Mouse (Mus musculus): ENCODE measurements around the gene Mid1. TPM values are rescaled to one million over a fixed set of nuclear protein-coding genes. Genes with fewer than 3 reads are reported as not detected.
"Not testable (repeated sequence)": the region's sequence is repeated elsewhere in the genome, so short reads cannot be mapped to it uniquely, and the experiment has no call there.

Mid1 gene
- total and polyA plus RNA-seq, 3 experiments = 0.05 to 0.83 (median 0.12) TPM

DNA sequence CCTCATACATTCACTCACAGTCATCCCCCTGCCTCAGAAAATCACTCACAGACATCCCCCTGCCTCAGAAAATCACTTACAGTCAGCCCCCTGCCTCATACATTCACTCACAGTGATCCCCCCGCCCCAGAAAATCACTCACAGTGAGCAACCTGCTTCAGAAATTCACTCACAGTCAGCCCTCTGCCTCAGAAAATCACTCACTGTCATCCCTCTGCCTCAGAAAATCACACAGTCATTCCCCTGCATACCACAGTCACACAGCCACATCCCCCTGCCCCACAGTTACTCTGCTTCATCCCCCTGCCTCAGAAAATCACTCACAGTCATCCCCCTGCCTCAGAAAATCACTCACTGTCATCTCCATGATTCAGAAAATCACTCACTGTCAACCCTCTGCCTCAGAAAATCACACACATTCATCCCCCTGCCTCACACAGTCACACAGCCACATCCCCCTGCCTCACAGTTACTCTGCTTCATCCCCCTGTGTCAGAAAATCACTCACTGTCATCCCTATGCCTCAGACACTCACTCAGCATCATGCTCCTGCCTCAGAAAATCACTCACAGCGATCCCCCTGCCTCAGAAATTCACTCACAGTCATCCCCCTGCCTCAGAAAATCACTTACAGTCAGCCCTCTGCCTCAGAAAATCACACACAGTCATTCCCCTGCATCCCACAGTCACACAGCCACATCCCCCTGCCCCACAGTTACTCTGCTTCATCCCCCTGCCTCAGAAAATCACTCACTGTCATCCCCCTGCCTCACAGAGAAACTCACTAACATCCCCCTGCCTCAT lies 322.6 kb downstream of the Mid1 start:
- H3K36me3 ChIP-seq (replicated peaks); ATAC-seq (ENCODE audit: extremely low read depth, insufficient number of reproducible peaks, low FRiP score, poor library complexity, severe bottlenecking); H3K27me3 ChIP-seq (ENCODE audit: insufficient read depth, low read length); H3K4me3 ChIP-seq (ENCODE audit: low read depth, low read length); DNase-seq (ENCODE audit: low spot score); H3K4me1 ChIP-seq (ENCODE audit: insufficient read depth, low read depth, low read length): not testable (repeated sequence)
- H3K9me3 ChIP-seq (replicated peaks) = peaks cover 12% of the 10 kb centered on the region

GRCm38 (mm10) chrX:170008179-170008467 lies 323.1 kb downstream of the Mid1 start:
- not testable (repeated sequence) for H3K27me3 ChIP-seq (ENCODE audit: insufficient read depth, low read length); DNase-seq (ENCODE audit: low spot score)

DNA sequence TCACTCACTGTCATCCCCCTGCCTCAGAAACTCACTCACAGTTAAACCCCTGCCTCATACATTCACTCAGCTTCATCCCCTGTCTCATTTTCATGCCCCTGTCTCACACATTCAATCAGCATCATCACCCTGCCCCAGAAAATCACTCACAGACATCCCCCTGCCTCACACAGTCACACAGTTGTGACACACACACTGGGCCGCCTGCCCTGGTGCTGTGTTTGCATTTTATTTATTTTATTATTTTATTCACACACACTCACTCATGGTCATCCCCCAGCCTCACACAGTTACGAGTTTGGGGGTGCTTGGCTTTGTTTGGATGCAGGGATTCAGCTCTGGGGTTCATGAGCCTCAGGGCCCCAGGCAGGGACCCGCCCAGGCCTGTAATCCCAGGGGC lies 323.6 kb downstream of the Mid1 start:
- DNase-seq (ENCODE audit: low spot score); H3K27me3 ChIP-seq (ENCODE audit: insufficient read depth, low read length); H3K36me3 ChIP-seq (replicated peaks); H3K4me1 ChIP-seq (ENCODE audit: insufficient read depth, low read depth, low read length); H3K4me3 ChIP-seq (ENCODE audit: low read depth, low read length); ATAC-seq (ENCODE audit: extremely low read depth, insufficient number of reproducible peaks, low FRiP score, poor library complexity, severe bottlenecking): not testable (repeated sequence)
- H3K9me3 ChIP-seq (replicated peaks) = peaks cover 12% of the 10 kb centered on the region

More at GRCm38 (mm10) chrX:170008179-170008467, 323.1 kb downstream of the Mid1 start:
- H3K4me1 ChIP-seq (ENCODE audit: insufficient read depth, low read depth, low read length); H3K4me3 ChIP-seq (ENCODE audit: low read depth, low read length); H3K36me3 ChIP-seq (replicated peaks); ATAC-seq (ENCODE audit: extremely low read depth, insufficient number of reproducible peaks, low FRiP score, poor library complexity, severe bottlenecking): not testable (repeated sequence)
- H3K9me3 ChIP-seq (replicated peaks) = peaks cover 12% of the 10 kb centered on the region

- DNase-seq (ENCODE audit: low spot score) = peak; percentile 100
- H3K36me3 ChIP-seq (replicated peaks) = not testable (repeated sequence)
- H3K9me3 ChIP-seq (replicated peaks) = peaks cover 12% of the 10 kb centered on the region
These were observed 324.2 kb downstream of the Mid1 start, which contains the start of gene Gm21887 for GRCm38 (mm10) chrX:170009016-170009750. TSS of gene Gm21887 (plus strand) at chrX:170009659.

DNA sequence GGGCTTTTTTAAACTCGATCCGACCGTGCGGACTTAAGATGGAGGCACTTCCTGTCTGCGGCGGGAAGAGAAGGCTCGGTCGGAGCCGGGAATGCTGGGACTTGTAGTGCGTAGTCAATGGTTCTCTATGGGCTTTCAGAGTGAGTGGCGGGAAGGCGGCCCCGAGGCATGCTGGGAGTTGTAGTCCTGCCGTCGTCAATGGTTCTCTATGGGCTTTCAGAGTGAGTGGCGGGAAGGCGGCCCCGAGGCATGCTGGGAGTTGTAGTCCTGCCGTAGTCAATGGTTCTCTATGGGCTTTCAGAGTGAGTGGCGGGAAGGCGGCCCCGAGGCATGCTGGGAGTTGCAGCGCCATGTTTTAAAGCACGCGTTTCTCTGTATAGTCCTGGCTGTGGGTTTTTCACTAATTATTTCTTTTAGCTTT lies 324.8 kb downstream of the Mid1 start:
- not testable (repeated sequence) for H3K4me1 ChIP-seq (ENCODE audit: insufficient read depth, low read depth, low read length); H3K27me3 ChIP-seq (ENCODE audit: insufficient read depth, low read length); H3K36me3 ChIP-seq (replicated peaks)
- peak; percentile 100 for DNase-seq (ENCODE audit: low spot score)
- H3K9me3 ChIP-seq (replicated peaks) = peaks cover 12% of the 10 kb centered on the region
- peak; percentile 94 for ATAC-seq (ENCODE audit: extremely low read depth, insufficient number of reproducible peaks, low FRiP score, poor library complexity, severe bottlenecking)
- H3K4me3 ChIP-seq (ENCODE audit: low read depth, low read length) = peak overlapping the region; percentile 71

More at GRCm38 (mm10) chrX:170009016-170009750, 324.2 kb downstream of the Mid1 start, which contains the start of gene Gm21887:
- peak within 1 kb of the TSS; percentile 71 for H3K4me3 ChIP-seq (ENCODE audit: low read depth, low read length)
- ATAC-seq (ENCODE audit: extremely low read depth, insufficient number of reproducible peaks, low FRiP score, poor library complexity, severe bottlenecking) = peak; percentile 65
- not testable (repeated sequence) for H3K4me1 ChIP-seq (ENCODE audit: insufficient read depth, low read depth, low read length); H3K27me3 ChIP-seq (ENCODE audit: insufficient read depth, low read length)

GRCm38 (mm10) chrX:170010581-170011528 lies 325.9 kb downstream of the Mid1 start:
- H3K4me1 ChIP-seq (ENCODE audit: insufficient read depth, low read depth, low read length); H3K27me3 ChIP-seq (ENCODE audit: insufficient read depth, low read length); H3K36me3 ChIP-seq (replicated peaks); ATAC-seq (ENCODE audit: extremely low read depth, insufficient number of reproducible peaks, low FRiP score, poor library complexity, severe bottlenecking): not testable (repeated sequence)
- peak overlapping the region; percentile 71 for H3K4me3 ChIP-seq (ENCODE audit: low read depth, low read length)
- DNase-seq (ENCODE audit: low spot score) = peak; percentile 95
- H3K9me3 ChIP-seq (replicated peaks) = peaks cover 12% of the 10 kb centered on the region

DNA sequence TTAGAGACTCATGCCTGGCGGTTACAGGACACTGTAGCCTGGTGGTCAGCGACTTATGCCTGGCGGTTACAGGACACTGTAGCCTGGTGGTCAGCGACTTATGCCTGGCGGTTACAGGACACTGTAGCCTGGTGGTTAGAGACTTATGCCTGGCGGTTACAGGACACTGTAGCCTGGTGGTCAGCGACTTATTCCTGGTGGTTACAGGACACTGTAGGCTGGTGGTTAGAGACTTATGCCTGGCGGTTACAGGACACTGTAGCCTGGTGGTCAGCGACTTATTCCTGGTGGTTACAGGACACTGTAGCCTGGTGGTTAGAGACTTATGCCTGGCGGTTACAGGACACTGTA lies 326.5 kb downstream of the Mid1 start:
- not testable (repeated sequence) for H3K27me3 ChIP-seq (ENCODE audit: insufficient read depth, low read length); DNase-seq (ENCODE audit: low spot score); H3K4me1 ChIP-seq (ENCODE audit: insufficient read depth, low read depth, low read length); H3K36me3 ChIP-seq (replicated peaks); ATAC-seq (ENCODE audit: extremely low read depth, insufficient number of reproducible peaks, low FRiP score, poor library complexity, severe bottlenecking)
- Histone ChIP-seq H3K9me3 (replicated peaks) (peaks cover 12% of the 10 kb centered on the region), H3K4me3 (ENCODE audit: low read depth, low read length) (peak overlapping the region; percentile 71; the same call in 1 of the 2 replicates)

- Histone ChIP-seq H3K9me3 (replicated peaks) (peaks cover 14% of the 10 kb centered on the region), H3K36me3 (replicated peaks) (peaks cover 16% of the 10 kb centered on the region)
- H3K4me3 ChIP-seq (ENCODE audit: low read depth, low read length); H3K4me1 ChIP-seq (ENCODE audit: insufficient read depth, low read depth, low read length); DNase-seq (ENCODE audit: low spot score); H3K27me3 ChIP-seq (ENCODE audit: insufficient read depth, low read length); ATAC-seq (ENCODE audit: extremely low read depth, insufficient number of reproducible peaks, low FRiP score, poor library complexity, severe bottlenecking): not testable (repeated sequence)
These were observed 328.4 kb downstream of the Mid1 start for GRCm38 (mm10) chrX:170013421-170013820.

- not testable (repeated sequence) for DNase-seq (ENCODE audit: low spot score); H3K27me3 ChIP-seq (ENCODE audit: insufficient read depth, low read length); ATAC-seq (ENCODE audit: extremely low read depth, insufficient number of reproducible peaks, low FRiP score, poor library complexity, severe bottlenecking); H3K4me3 ChIP-seq (ENCODE audit: low read depth, low read length)
- Histone ChIP-seq H3K4me1 (ENCODE audit: insufficient read depth, low read depth, low read length) (peaks cover 15% of the 10 kb centered on the region), H3K36me3 (replicated peaks) (peaks cover 22% of the 10 kb centered on the region), H3K9me3 (replicated peaks) (peaks cover 19% of the 10 kb centered on the region)
These were observed 329.0 kb downstream of the Mid1 start for GRCm38 (mm10) chrX:170014038-170014437.

DNA sequence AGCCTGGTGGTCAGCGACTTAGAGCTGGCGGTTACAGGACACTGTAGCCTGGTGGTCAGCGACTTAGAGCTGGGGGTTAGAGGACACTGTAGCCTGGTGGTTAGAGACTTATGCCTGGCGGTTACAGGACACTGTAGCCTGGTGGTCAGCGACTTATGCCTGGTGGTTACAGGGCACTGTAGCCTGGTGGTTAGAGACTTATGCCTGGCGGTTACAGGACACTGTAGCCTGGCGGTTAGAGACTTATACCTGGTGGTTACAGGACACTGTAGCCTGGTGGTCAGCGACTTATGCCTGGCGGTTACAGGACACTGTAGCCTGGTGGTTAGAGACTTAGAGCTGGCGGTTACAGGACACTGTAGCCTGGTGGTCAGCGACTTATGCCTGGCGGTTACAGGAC lies 330.9 kb downstream of the Mid1 start:
- not testable (repeated sequence) for H3K4me3 ChIP-seq (ENCODE audit: low read depth, low read length); ATAC-seq (ENCODE audit: extremely low read depth, insufficient number of reproducible peaks, low FRiP score, poor library complexity, severe bottlenecking); H3K27me3 ChIP-seq (ENCODE audit: insufficient read depth, low read length); DNase-seq (ENCODE audit: low spot score)
- H3K4me1 ChIP-seq (ENCODE audit: insufficient read depth, low read depth, low read length) = peaks cover 17% of the 10 kb centered on the region
- peaks cover 24% of the 10 kb centered on the region for H3K36me3 ChIP-seq (replicated peaks)
- H3K9me3 ChIP-seq (replicated peaks) = peaks cover 12% of the 10 kb centered on the region
